Mouse (Mus musculus) midbrain, embryonic 12.5 days (tissue): ENCODE measurements around the gene Vapa. TPM values are rescaled to one million over a fixed set of nuclear protein-coding genes. Genes with fewer than 3 reads are reported as not detected.
"Not testable (repeated sequence)": the region's sequence is repeated elsewhere in the genome, so short reads cannot be mapped to it uniquely, and the experiment has no call there.

Source experiments
- ATAC-seq: fragments of 200-750 bp; cut with Nextera tagmentation; 2 replicates; pipeline ENCODE4 v1.8.0; 2017; ENCODE audit warnings: low read depth, moderate TSS enrichment, moderate library complexity; ENCODE audit not compliant: low FRiP score
- H3K27ac ChIP-seq: fragments of 300-500 bp; sonication (generic); replicated peaks from 2 replicates; pipeline ENCODE4 v1.5.1; 2016; ENCODE audit warnings: mild to moderate bottlenecking
- H3K27me3 ChIP-seq: fragments of 300-500 bp; sonication (generic); 2 replicates; pipeline ENCODE4 v1.6.1; 2016; ENCODE audit warnings: mild to moderate bottlenecking
- H3K36me3 ChIP-seq: fragments of 300-500 bp; sonication (generic); 2 replicates; pipeline ENCODE4 v1.6.1; 2016
- H3K4me1 ChIP-seq: fragments of 300-500 bp; sonication (generic); 2 replicates; pipeline ENCODE4 v1.6.1; 2016
- H3K4me2 ChIP-seq: fragments of 300-500 bp; sonication (generic); replicated peaks from 2 replicates; pipeline ENCODE4 v1.6.1; 2016; ENCODE audit warnings: mild to moderate bottlenecking, moderate library complexity
- H3K4me3 ChIP-seq: fragments of 300-500 bp; sonication (generic); 2 replicates; pipeline ENCODE4 v1.5.1; 2016; ENCODE audit warnings: mild to moderate bottlenecking
- H3K9ac ChIP-seq: fragments of 300-500 bp; sonication (generic); replicated peaks from 2 replicates; pipeline ENCODE4 v1.6.1; 2016; ENCODE audit warnings: mild to moderate bottlenecking, moderate library complexity
- H3K9me3 ChIP-seq: fragments of 300-500 bp; sonication (generic); 2 replicates; pipeline ENCODE4 v1.6.1; 2016; ENCODE audit warnings: mild to moderate bottlenecking
- WGBS: fragments of 180-500 bp; shearing (Covaris S2); methylation state at CpG from one replicate; pipeline ENCODE4 v1.1.7; 2016; 5-methylcytosine and 5-hydroxymethylcytosine counted together
- polyA plus RNA-seq: library from polyadenylated mRNA; unstranded; fragments of >200 nt; fragmentation: Nextera tagmentation; extraction: Ambion mirVana; gene quantifications from 2 replicates; pipeline ENCODE4 v1.2.1, GENCODE M21; 2016

The Vapa gene
- polyA plus RNA-seq, 1 experiment from 2014 or later: 238 TPM

DNA sequence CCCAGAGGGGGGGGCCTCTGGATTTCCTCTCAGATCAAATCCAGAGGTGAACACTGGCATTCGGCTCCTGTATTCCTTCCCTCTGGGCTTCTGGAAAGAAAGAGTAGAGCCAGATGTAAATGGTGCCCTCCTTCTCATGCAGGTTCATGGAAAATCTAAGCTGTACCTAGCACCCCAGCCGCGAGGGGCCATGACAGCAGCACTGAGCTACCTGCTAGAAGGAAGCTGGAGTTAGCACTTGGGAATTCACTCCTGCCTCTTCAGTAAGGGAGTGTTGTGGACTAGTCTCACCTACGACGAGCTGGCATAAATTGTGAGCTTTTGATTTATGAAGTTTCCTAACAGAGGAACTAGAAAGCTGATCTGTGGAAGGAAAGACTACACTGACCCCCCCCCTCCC is 30.2 kb upstream of the Vapa start:
- H3K4me3 ChIP-seq: no peak overlapping the region
- 83% methylated on average over 5 of the region's 5 CpGs for WGBS
- H3K36me3 ChIP-seq: no peaks in the 10 kb centered on the region
- no peak overlapping the region for H3K4me2 ChIP-seq
- H3K27me3 ChIP-seq: no peaks in the 10 kb centered on the region
- peaks cover 11% of the 10 kb centered on the region for H3K4me1 ChIP-seq
- H3K9ac ChIP-seq: no peak overlapping the region
- H3K9me3 ChIP-seq: no peaks in the 10 kb centered on the region
- no peak overlapping the region for H3K27ac ChIP-seq
- no peak for ATAC-seq

DNA sequence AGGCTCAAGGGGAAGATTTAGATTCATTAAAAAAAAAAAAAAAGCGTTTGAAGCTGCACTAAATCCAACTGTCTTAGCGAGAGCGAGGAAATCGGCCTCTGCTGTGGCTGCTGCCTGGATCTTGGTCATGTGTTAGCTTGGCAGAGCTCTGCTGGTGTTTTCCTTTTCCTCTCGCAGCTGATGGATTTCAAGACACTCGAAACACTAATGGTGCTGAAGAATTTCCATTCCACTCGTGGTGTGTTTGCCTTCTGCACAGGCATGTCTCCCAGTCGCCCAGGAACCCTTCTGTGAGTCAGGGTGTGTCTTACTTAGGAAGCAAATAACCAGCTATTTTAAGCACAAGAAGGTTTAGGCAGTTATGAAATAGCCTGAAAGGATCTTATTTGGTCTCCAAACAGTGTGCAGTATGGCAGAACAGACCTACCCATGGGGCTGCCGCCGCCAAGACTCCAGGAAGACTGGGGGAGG is 29.7 kb upstream of the Vapa start:
- Histone ChIP-seq H3K4me3 (no peak overlapping the region), H3K4me2 (no peak overlapping the region), H3K9ac (no peak overlapping the region; the same call in 1 of the 2 replicates), H3K27ac (no peak overlapping the region), H3K4me1 (peaks cover 11% of the 10 kb centered on the region), H3K27me3 (no peaks in the 10 kb centered on the region), H3K36me3 (no peaks in the 10 kb centered on the region), H3K9me3 (no peaks in the 10 kb centered on the region)
- ATAC-seq: 0 out of 2 replicates have a peak, but pooled peaks have one; percentile 12
- WGBS: 33% methylated on average over 10 of the region's 10 CpGs

DNA sequence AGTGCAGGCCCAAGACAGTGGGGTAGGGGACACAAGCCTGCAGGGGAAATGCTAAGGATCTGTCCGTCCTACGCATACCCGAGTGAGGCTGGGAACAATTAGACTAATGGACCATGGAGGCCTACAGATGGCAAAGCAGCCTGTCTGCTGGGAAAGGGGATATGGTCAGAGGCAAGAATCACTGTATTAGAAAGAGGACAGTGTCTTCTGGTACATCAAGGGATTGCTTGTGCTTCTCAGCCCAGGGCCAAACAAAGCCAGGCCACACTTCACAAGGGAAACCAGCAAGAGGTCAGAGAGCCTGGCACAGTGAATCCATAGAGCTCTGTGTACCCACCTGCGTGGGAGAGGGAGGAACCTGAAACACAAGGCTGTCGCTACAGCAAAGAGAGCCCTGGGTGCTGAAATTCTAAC is 29.2 kb upstream of the Vapa start:
- H3K9me3 ChIP-seq: no peaks in the 10 kb centered on the region
- peak; percentile 69 for ATAC-seq
- H3K27ac ChIP-seq: peak overlapping the region; percentile 63
- H3K4me3 ChIP-seq: no peak overlapping the region
- no peaks in the 10 kb centered on the region for H3K36me3 ChIP-seq
- 13% methylated on average over 5 of the region's 5 CpGs for WGBS
- peaks cover 11% of the 10 kb centered on the region for H3K4me1 ChIP-seq
- no peaks in the 10 kb centered on the region for H3K27me3 ChIP-seq
- H3K4me2 ChIP-seq: no peak overlapping the region
- no peak overlapping the region for H3K9ac ChIP-seq

DNA sequence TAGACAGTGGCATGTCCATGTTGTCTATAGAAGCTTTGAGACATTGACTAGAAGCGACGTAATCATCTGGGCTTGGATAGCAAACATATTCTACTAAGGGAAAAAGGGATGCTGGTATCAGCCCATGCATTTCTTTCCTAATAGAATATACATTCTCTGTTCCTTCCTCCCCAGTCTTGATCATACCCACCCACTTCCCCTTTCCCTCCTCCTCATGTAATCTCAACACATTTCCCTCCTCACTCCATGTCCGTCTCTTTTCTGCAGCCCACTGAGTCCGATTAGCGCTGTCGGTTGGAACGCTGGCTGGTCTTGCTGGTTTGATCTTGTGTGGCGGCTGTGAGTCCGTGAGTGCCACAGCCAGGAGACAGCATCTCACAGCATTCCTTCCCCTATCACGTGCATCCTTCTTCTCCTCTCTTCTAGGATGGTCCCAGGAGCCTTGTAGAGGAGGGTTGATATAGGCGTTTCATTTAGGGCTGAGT is 28.4 kb upstream of the Vapa start, which contains the start of gene Txndc2:
TSS of gene Txndc2 (minus strand) at position 435 of the 485 bp plus-strand sequence.
- Histone ChIP-seq H3K36me3 (no peaks in the 10 kb centered on the region), H3K27me3 (no peaks in the 10 kb centered on the region), H3K9ac (no peak within 1 kb of the TSS; the same call in 1 of the 2 replicates), H3K4me1 (peaks cover 11% of the 10 kb centered on the region), H3K27ac (peak within 1 kb of the TSS; percentile 63), H3K4me2 (no peak within 1 kb of the TSS), H3K4me3 (no peak within 1 kb of the TSS), H3K9me3 (no peaks in the 10 kb centered on the region)
- WGBS: 90% methylated on average over 11 of the region's 11 CpGs
- no peak for ATAC-seq

DNA sequence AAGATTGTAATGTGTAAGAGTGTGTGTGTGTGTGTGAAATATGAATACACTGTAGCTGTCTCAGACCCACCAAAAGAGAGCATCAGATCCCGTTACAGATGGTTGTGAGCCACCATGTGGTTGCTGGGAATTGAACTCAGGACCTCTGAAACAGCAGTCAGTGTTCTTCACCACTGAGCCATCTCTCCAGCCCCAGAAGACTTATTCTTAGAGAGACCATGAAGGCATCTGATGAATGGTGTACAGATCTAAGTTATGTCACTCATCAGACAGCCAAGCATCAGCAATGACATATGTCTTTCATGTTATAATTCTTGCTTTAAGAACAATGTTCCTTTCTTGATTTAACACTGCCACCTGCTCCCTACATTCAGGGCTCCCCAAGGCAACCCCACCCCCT is 25.8 kb upstream of the Vapa start:
- Histone ChIP-seq H3K4me1 (peaks cover 11% of the 10 kb centered on the region), H3K27me3 (no peaks in the 10 kb centered on the region), H3K27ac (no peak overlapping the region), H3K4me3 (no peak overlapping the region), H3K9me3 (no peaks in the 10 kb centered on the region), H3K36me3 (no peaks in the 10 kb centered on the region), H3K9ac (no peak overlapping the region), H3K4me2 (no peak overlapping the region)
- ATAC-seq: no peak
- WGBS: 94% methylated on average over 1 of the region's 1 CpGs

DNA sequence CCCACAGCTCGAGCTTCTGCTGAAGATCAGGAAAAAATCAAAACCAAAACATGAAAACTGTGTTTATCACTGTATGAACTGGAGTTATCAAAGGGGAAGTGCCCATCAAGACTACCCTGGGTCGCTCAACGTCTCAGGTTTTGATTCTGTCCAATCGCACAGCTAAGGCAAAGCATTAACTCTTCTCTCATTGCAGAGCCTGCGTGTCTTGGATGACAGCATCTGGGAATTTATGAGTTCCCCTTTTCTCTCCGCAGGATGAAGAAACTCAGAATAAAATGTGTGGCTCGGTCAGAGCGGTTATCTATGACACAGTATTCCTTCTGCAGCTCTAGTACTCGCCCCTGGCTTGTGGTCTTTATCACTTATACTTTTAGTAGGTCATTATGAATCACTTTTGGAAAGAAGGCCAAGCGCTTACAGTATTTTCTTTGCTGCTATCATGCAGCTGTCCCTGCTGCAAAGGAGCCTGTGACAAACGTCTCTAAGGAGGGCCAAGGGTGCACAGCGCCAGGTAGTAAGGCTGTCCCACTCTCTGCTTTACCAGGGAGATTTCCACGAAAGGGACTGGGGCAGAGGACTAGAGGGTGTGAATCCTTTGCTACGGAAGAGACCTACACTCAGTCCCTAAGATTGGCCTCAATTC is 22.5 kb upstream of the Vapa start:
- H3K9ac ChIP-seq: no peak overlapping the region
- no peak overlapping the region for H3K27ac ChIP-seq
- no peaks in the 10 kb centered on the region for H3K27me3 ChIP-seq
- WGBS: 87% methylated on average over 14 of the region's 14 CpGs
- ATAC-seq: no peak
- no peak overlapping the region for H3K4me3 ChIP-seq
- no peaks in the 10 kb centered on the region for H3K9me3 ChIP-seq
- H3K36me3 ChIP-seq: no peaks in the 10 kb centered on the region
- H3K4me1 ChIP-seq: no peaks in the 10 kb centered on the region
- H3K4me2 ChIP-seq: no peak overlapping the region

DNA sequence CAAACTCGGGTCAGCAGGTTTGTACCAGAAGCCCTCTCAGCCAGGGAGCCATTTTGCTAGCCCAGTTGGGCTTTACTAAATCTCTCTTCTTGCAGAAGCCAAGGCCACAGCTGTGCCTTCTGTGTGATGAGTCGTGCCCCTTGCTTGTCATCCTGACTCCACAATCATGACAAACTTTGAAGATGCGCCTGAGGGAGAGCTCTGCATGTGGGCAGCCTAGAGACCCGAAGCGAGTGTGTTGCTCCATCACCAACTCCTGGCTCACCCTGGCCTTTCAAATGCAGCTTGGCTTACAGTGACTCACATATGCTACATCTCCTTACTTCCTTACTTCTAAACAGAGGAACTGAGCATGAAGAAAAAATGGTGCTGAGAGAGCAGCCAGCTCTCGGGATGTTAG is 16.6 kb upstream of the Vapa start:
- WGBS: 82% methylated on average over 6 of the region's 6 CpGs
- ATAC-seq: no peak
- no peaks in the 10 kb centered on the region for H3K4me1 ChIP-seq
- no peak overlapping the region for H3K4me3 ChIP-seq
- no peak overlapping the region for H3K9ac ChIP-seq
- no peaks in the 10 kb centered on the region for H3K9me3 ChIP-seq
- H3K27me3 ChIP-seq: no peaks in the 10 kb centered on the region
- no peak overlapping the region for H3K4me2 ChIP-seq
- H3K27ac ChIP-seq: no peak overlapping the region
- H3K36me3 ChIP-seq: no peaks in the 10 kb centered on the region

DNA sequence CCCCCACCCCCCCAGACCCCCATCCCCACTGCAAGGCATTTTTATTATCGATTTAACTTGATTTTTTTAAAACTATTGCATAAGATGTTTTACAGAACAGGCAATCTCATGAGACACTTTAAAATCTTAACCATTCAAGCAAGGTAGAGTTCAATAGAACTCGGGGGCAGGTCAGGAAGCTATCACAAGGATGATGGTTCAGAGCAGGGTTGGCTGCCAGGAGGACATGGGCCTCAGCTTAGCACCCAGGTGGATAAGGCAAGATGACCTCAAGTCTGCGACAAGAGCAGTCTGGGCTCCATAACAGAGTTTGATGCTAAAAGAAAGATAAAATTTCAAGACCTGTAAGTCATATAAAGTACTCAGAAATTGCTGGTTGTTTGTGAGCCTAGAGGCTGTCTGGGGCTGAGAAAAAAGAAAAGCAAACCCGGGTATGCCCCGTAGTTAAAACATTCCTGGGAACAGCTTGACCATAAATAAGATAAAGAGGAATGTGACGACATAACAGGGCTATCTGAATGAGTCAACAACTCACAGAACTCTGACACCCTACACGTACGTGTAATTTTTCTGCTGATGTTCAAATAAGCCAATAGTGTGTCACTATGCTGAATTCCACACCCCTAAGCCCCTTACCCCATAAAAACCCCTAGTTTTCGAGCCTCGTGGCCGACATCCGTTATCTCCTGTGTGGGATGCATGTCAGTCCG is 15.6 kb upstream of the Vapa start:
- not testable (repeated sequence) for H3K4me3 ChIP-seq, H3K4me1 ChIP-seq, H3K27ac ChIP-seq, H3K9ac ChIP-seq, H3K9me3 ChIP-seq, H3K4me2 ChIP-seq, H3K27me3 ChIP-seq, ATAC-seq, H3K36me3 ChIP-seq
- WGBS: 91% methylated on average over 13 of the region's 13 CpGs

DNA sequence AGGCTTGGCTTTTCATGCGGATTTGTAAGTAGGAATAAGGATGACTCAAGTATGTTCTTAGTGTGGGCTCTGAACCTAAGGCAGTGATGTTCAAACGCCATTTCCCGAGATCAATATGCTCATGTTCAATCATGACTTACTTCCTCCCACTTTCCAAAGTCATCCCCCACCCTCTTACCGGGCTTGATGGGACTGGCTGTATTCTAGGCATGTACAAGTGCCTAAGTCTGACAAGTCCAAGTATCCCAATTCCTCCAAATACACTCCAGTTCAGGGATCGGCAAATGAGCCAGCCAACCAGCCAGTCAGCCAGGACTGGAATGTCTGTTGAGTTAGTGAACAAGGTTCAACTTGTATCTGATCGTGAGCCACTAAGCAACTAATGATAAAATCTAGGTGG is 12.9 kb upstream of the Vapa start:
- WGBS: 91% methylated on average over 6 of the region's 6 CpGs
- ATAC-seq: no peak
- H3K9me3 ChIP-seq: 0 out of 2 replicates have a peak, but pooled peaks cover 3% of the 10 kb centered on the region

DNA sequence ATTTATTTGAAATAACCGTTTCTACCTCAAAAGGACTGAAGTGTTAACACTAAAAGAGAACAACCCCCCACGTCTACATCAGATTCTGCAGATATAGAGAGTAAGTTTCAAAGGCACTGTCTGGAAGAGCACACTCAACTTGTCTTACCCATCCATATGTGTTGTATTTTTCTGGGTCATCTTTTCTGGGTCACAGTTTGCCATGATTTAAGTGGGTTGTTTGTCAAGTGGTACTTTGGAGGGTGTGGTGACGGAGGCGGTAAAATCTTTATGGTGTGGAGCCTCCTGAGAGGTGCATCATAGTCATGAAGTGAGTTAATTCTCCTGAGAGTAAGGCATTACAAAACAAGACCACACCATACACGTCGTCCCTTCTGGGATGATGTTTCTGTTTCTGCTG is 12.2 kb upstream of the Vapa start:
- Histone ChIP-seq H3K4me3 (no peak overlapping the region), H3K9ac (no peak overlapping the region), H3K27me3 (no peaks in the 10 kb centered on the region), H3K9me3 (0 out of 2 replicates have a peak, but pooled peaks cover 3% of the 10 kb centered on the region), H3K4me1 (no peaks in the 10 kb centered on the region), H3K36me3 (no peaks in the 10 kb centered on the region), H3K4me2 (no peak overlapping the region), H3K27ac (no peak overlapping the region)
- 89% methylated on average over 6 of the region's 6 CpGs for WGBS
- ATAC-seq: no peak

More for the DNA sequence above, 12.9 kb upstream of the Vapa start:
- Histone ChIP-seq H3K4me2 (no peak overlapping the region), H3K27me3 (no peaks in the 10 kb centered on the region), H3K27ac (no peak overlapping the region), H3K36me3 (no peaks in the 10 kb centered on the region), H3K4me1 (no peaks in the 10 kb centered on the region), H3K9ac (no peak overlapping the region), H3K4me3 (no peak overlapping the region)

DNA sequence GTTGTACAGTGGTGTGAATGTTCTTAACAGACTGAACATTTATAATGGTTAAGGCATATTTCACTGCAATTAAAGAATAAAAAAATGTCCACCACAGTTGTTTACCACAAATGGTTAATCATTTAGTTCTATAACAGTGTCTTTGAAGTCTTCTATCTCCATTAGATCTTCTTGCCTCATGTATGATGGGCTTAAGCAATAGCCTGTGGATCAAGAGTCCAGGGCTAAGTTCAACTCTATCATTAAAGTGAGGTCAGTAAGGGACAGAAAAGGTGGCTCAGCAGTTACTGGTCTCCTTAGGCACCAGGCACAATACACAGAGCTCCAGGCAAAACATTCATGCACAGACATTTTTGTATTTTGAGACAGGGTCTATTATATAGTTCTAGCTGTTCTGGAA is 9.8 kb upstream of the Vapa start:
- no peaks in the 10 kb centered on the region for H3K36me3 ChIP-seq
- no peak for ATAC-seq
- no peak overlapping the region for H3K27ac ChIP-seq
- no peaks in the 10 kb centered on the region for H3K27me3 ChIP-seq
- no peak overlapping the region for H3K4me2 ChIP-seq
- H3K4me1 ChIP-seq: no peaks in the 10 kb centered on the region
- no peak overlapping the region for H3K9ac ChIP-seq
- no peak overlapping the region for H3K4me3 ChIP-seq
- 0 out of 2 replicates have a peak, but pooled peaks cover 3% of the 10 kb centered on the region for H3K9me3 ChIP-seq

DNA sequence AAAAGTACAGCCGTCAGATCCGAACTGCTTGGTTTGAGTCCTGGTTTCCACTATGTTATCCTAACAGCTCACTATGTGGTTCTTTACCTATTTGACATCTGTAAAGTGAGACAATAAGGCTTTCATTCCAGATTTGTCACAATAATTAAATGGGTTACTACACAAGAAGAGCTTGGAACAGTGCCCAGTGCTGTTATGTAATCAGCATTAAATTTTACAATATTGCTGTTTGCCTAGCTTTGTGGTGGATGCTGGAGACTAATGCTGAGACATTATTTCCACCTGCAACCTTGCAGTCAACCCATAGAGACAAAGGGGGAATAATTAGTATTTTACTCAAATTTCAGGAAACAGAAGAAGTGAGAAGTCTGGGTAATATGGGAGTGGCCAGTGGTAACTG is 5.1 kb upstream of the Vapa start:
- H3K4me2 ChIP-seq: no peak overlapping the region

More for the DNA sequence above, 5.1 kb upstream of the Vapa start:
- 93% methylated on average over 2 of the region's 2 CpGs for WGBS
- Histone ChIP-seq H3K9me3 (no peaks in the 10 kb centered on the region), H3K27me3 (no peaks in the 10 kb centered on the region), H3K36me3 (no peaks in the 10 kb centered on the region), H3K4me3 (no peak overlapping the region), H3K9ac (no peak overlapping the region), H3K27ac (no peak overlapping the region), H3K4me1 (no peaks in the 10 kb centered on the region)
- ATAC-seq: no peak
